In genomic region chr19:56822448-56822836, GRCm38 (mm10) we compare ENCODE assay signal across 8 mouse cellular contexts. TPM values are rescaled to one million over a fixed set of nuclear protein-coding genes. Genes with fewer than 3 reads are reported as not detected.
A peak's percentile ranks its signal among the peaks of the same experiment; 100 is the strongest.
DNase-seq lines count a peak whose midpoint lies in the region; ATAC-seq and TF ChIP-seq lines count a peak whose summit lies in the region.

No protein-coding gene starts in this region.

- TF ChIP-seq CTCF in midbrain, postnatal 0 days (IDR thresholded peaks at IDR 0.05): no peak

- peak overlapping the region; percentile 45; the same call in 1 of the 2 replicates for H3K9ac ChIP-seq in kidney, embryonic 14.5 days (ENCODE audit: low read depth, low read length)
- 0 out of 2 replicates have a peak overlapping the region, but pooled peaks have one; percentile 24 for H3K9ac ChIP-seq in midbrain, postnatal 0 days (replicated peaks; ENCODE audit: low read length, poor library complexity, severe bottlenecking)

- 20% methylated on average over 10 of the region's 10 CpGs for WGBS in kidney, embryonic 14.5 days
- 11% methylated on average over 10 of the region's 10 CpGs for WGBS in midbrain, postnatal 0 days

- no peaks in the 10 kb centered on the region for H3K36me3 ChIP-seq in kidney, embryonic 14.5 days (ENCODE audit: control insufficient read depth, insufficient read depth, low read length)
- no peaks in the 10 kb centered on the region for H3K36me3 ChIP-seq in midbrain, postnatal 0 days (ENCODE audit: insufficient read depth, low read length)

- no peaks in the 10 kb centered on the region for H3K9me3 ChIP-seq in kidney, embryonic 14.5 days (ENCODE audit: control insufficient read depth, low read length)
- no peaks in the 10 kb centered on the region for H3K9me3 ChIP-seq in midbrain, postnatal 0 days (ENCODE audit: low read length)

- DNase-seq in kidney, postnatal 36 days: no peak
- no peak for DNase-seq in midbrain, postnatal 0 days (ENCODE audit: low spot score)
- DNase-seq in B cell, adult 2 months: no peak
- no peak for DNase-seq in cerebellum, adult 11-12 months
- no peak for DNase-seq in gastrocnemius, postnatal 14 days

- H3K27me3 ChIP-seq in kidney, embryonic 14.5 days (ENCODE audit: control insufficient read depth, insufficient read depth, low read length): no peaks in the 10 kb centered on the region; the same call in 1 of the 2 replicates
- H3K27me3 ChIP-seq in midbrain, postnatal 0 days (ENCODE audit: insufficient read depth, low read length): peaks cover 2% of the 10 kb centered on the region; the same call in 1 of the 2 replicates

- peak; percentile 56 for ATAC-seq in kidney, embryonic 14.5 days (ENCODE audit: low FRiP score, low TSS enrichment)
- peak; percentile 61 for ATAC-seq in common myeloid progenitor, adult 5-6 weeks (replicated peaks; ENCODE audit: low read depth, poor library complexity, severe bottlenecking)
- ATAC-seq in inflammation-experienced regulatory T-cells, adult 6 months: peak; percentile 26
- peak; percentile 38; the same call in 1 of the 2 replicates for ATAC-seq in midbrain, postnatal 0 days (ENCODE audit: low FRiP score)

- peaks cover 31% of the 10 kb centered on the region for H3K4me1 ChIP-seq in kidney, embryonic 14.5 days (ENCODE audit: control insufficient read depth, insufficient read depth, low read length)
- H3K4me1 ChIP-seq in midbrain, postnatal 0 days (ENCODE audit: insufficient read depth, low read length): peaks cover 12% of the 10 kb centered on the region; the same call in 1 of the 2 replicates

- H3K27ac ChIP-seq in kidney, embryonic 14.5 days (ENCODE audit: low read depth, low read length): no peak overlapping the region
- no peak overlapping the region for H3K27ac ChIP-seq in midbrain, postnatal 0 days (ENCODE audit: low read depth, low read length)

- peak overlapping the region; percentile 100 for H3K4me3 ChIP-seq in kidney, embryonic 14.5 days (ENCODE audit: low read length)
- peak overlapping the region; percentile 97 for H3K4me3 ChIP-seq in midbrain, postnatal 0 days (ENCODE audit: low read depth, low read length)

- intact Hi-C loops in gastrocnemius, postnatal 14 days (cut with DNase I; ENCODE audit: low total_unique reads): no loop called here

- peak overlapping the region; percentile 63 for H3K4me2 ChIP-seq in kidney, embryonic 14.5 days (replicated peaks; ENCODE audit: low read depth, low read length)
- peak overlapping the region; percentile 70 for H3K4me2 ChIP-seq in midbrain, postnatal 0 days (ENCODE audit: low read depth, low read length, poor library complexity, severe bottlenecking)

RNA-seq across cellular contexts. Expression of gene Ccdc186, which starts 0.5 kb away (rescaled TPM):
- 11.4 and 22.9 TPM in 2 replicates for polyA plus RNA-seq in kidney, embryonic 14.5 days (2014; fragmentation: Nextera tagmentation; extraction: Ambion mirVana)
- total RNA-seq in common myeloid progenitor, adult 5-6 weeks (2017): 29.6 and 31.1 TPM in 2 replicates
- 10 to 100 TPM in 2 of 3 experiments, 1 to 10 TPM in 1; 8.1 to 12.1 (median 11.4) TPM for polyA plus RNA-seq in inflammation-experienced regulatory T-cells, adult 6 months (2017; shearing (Covaris generic))
- total RNA-seq in midbrain, postnatal 0 days (2014; rRNA removed): 13.5 and 30.1 TPM in 2 replicates
- polyA plus RNA-seq in midbrain, postnatal 0 days (2015; fragmentation: Nextera tagmentation; extraction: Ambion mirVana): 16.8 and 20.8 TPM in 2 replicates
- 10 to 100 TPM; 21.8 to 22.5 TPM for total RNA-seq in gastrocnemius, postnatal 14 days (2021)

RNA-seq across cellular contexts. Expression of gene Tdrd1, which starts 3.6 kb away (rescaled TPM):
- 0.33 and 1.3 TPM in 2 replicates for polyA plus RNA-seq in kidney, embryonic 14.5 days (2014; fragmentation: Nextera tagmentation; extraction: Ambion mirVana)
- not detected in 2 replicates for total RNA-seq in common myeloid progenitor, adult 5-6 weeks (2017)
- not detected for polyA plus RNA-seq in inflammation-experienced regulatory T-cells, adult 6 months (2017; shearing (Covaris generic))
- 0.85 and 0.99 TPM in 2 replicates for total RNA-seq in midbrain, postnatal 0 days (2014; rRNA removed)
- 0.52 and 0.88 TPM in 2 replicates for polyA plus RNA-seq in midbrain, postnatal 0 days (2015; fragmentation: Nextera tagmentation; extraction: Ambion mirVana)
- total RNA-seq in gastrocnemius, postnatal 14 days (2021): not detected

RNA-seq across cellular contexts. Expression of gene Vwa2, which starts 51.6 kb away (rescaled TPM):
- polyA plus RNA-seq in kidney, embryonic 14.5 days (2014; fragmentation: Nextera tagmentation; extraction: Ambion mirVana): 10.0 and 16.1 TPM in 2 replicates
- not detected in 2 replicates for total RNA-seq in common myeloid progenitor, adult 5-6 weeks (2017)
- not detected for polyA plus RNA-seq in inflammation-experienced regulatory T-cells, adult 6 months (2017; shearing (Covaris generic))
- 0.77 and 1.4 TPM in 2 replicates for total RNA-seq in midbrain, postnatal 0 days (2014; rRNA removed)
- polyA plus RNA-seq in midbrain, postnatal 0 days (2015; fragmentation: Nextera tagmentation; extraction: Ambion mirVana): 0.37 and 0.68 TPM in 2 replicates
- not detected for total RNA-seq in gastrocnemius, postnatal 14 days (2021)
